Mouse (Mus musculus): Measurements from ENCODE around the gene Gm26566. TPM values are rescaled to one million over a fixed set of nuclear protein-coding genes. Genes with fewer than 3 reads are reported as not detected.
A peak's percentile ranks its signal among the peaks of the same experiment; 100 is the strongest.

The Gm26566 gene
- polyA plus RNA-seq, 1 experiment from 2014 or later, result 0.81 TPM

DNA sequence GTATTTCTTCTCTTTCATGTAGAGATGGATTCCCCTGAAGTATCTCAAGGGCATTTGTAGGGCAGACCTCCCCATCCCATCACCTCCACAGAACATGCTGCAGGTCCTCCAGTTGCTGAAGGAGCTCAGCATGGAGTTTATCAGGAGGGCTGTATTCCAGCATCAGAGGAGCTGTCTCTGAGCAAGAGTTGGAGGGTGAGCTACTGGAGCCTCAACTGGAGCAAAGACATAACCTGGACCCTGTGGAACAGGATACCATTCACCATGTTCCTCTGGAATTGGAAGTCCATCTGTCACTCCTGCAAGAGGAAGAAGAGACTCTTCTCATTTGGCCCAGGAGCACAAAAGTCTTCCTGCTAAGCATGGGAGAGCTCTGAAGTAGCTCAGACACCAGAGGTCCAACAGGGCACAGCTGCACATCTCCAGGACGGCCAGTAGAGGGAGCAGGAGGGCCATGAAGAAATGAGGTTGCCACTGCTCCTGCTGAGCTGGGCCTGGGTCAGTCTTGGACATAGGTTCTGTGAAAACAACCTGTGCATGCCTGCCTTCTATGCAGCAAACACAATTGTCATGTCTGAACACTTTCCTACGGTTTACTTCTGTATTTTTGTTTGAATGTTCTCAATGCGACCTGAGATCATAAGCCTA is 25.2 kb upstream of the Gm26566 start:
- Histone ChIP-seq H3K4me2 (replicated peaks; ENCODE audit: low read depth, low read length) (no peak overlapping the region), H3K27me3 (ENCODE audit: control insufficient read depth, insufficient read depth, low read length) (no peaks in the 10 kb centered on the region), H3K36me3 (ENCODE audit: control insufficient read depth, insufficient read depth, low read length) (no peaks in the 10 kb centered on the region), H3K4me1 (ENCODE audit: control insufficient read depth, insufficient read depth, low read length) (no peaks in the 10 kb centered on the region), H3K4me3 (ENCODE audit: low read length) (no peak overlapping the region), H3K9ac (ENCODE audit: low read depth, low read length) (no peak overlapping the region), H3K27ac (ENCODE audit: low read depth, low read length) (no peak overlapping the region), H3K9me3 (ENCODE audit: control insufficient read depth, low read length) (no peaks in the 10 kb centered on the region)
- peak; percentile 90 for ATAC-seq (ENCODE audit: low FRiP score, low TSS enrichment)
- WGBS, result 29% methylated on average over 3 of the region's 3 CpGs

DNA sequence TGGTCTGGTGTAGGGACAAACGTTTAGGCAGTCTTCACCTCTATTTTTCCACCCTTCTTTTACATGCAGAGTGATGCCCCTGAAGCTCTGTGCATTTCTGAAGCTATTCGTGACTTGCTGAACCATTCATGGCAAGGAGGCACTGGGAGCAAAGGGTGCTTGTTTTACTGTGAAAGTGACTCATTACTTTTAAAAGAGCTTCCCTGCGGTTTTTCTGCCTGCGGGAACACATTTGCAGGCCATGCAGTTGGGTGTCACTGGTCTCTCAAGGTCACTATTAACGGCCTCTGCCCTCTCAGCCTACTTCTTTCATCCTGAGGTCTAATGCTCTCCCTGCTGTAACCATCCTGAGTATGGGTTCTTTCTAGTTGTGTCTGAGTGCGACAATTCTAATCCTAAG is 24.5 kb upstream of the Gm26566 start:
- WGBS, result 57% methylated on average over 6 of the region's 6 CpGs

DNA sequence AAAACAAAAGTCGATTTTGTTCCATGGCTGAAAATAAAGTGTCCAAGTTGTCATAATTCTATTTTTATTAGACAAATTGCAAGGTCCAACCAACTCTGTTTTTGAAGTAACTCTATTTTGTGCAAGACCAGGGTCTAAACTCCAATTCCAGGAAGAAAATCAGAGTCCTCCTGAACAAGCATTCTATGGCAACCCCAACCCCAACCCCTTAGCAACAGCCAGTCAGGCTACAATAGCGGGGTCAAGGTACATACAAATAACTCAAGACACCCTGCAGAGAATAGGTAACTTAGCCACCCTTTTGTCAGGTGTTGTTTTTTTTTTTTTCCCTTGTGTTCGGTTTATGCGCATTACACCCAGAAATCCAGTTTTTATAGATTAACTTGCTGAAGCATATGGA is 23.9 kb upstream of the Gm26566 start:
- Histone ChIP-seq H3K27ac (ENCODE audit: low read depth, low read length) (no peak overlapping the region), H3K4me2 (replicated peaks; ENCODE audit: low read depth, low read length) (no peak overlapping the region), H3K27me3 (ENCODE audit: control insufficient read depth, insufficient read depth, low read length) (no peaks in the 10 kb centered on the region), H3K9ac (ENCODE audit: low read depth, low read length) (no peak overlapping the region), H3K9me3 (ENCODE audit: control insufficient read depth, low read length) (no peaks in the 10 kb centered on the region), H3K36me3 (ENCODE audit: control insufficient read depth, insufficient read depth, low read length) (no peaks in the 10 kb centered on the region), H3K4me3 (ENCODE audit: low read length) (no peak overlapping the region), H3K4me1 (ENCODE audit: control insufficient read depth, insufficient read depth, low read length) (no peaks in the 10 kb centered on the region)
- 87% methylated on average over 4 of the region's 4 CpGs for whole genome bisulfite sequencing
- no peak for ATAC-seq (ENCODE audit: low FRiP score, low TSS enrichment)

More for the DNA sequence above, 24.5 kb upstream of the Gm26566 start:
- Histone ChIP-seq H3K4me1 (ENCODE audit: control insufficient read depth, insufficient read depth, low read length) (no peaks in the 10 kb centered on the region), H3K27ac (ENCODE audit: low read depth, low read length) (no peak overlapping the region), H3K36me3 (ENCODE audit: control insufficient read depth, insufficient read depth, low read length) (no peaks in the 10 kb centered on the region), H3K9me3 (ENCODE audit: control insufficient read depth, low read length) (no peaks in the 10 kb centered on the region), H3K4me2 (replicated peaks; ENCODE audit: low read depth, low read length) (no peak overlapping the region), H3K4me3 (ENCODE audit: low read length) (no peak overlapping the region), H3K27me3 (ENCODE audit: control insufficient read depth, insufficient read depth, low read length) (no peaks in the 10 kb centered on the region), H3K9ac (ENCODE audit: low read depth, low read length) (no peak overlapping the region)
- no peak for ATAC-seq (ENCODE audit: low FRiP score, low TSS enrichment)

DNA sequence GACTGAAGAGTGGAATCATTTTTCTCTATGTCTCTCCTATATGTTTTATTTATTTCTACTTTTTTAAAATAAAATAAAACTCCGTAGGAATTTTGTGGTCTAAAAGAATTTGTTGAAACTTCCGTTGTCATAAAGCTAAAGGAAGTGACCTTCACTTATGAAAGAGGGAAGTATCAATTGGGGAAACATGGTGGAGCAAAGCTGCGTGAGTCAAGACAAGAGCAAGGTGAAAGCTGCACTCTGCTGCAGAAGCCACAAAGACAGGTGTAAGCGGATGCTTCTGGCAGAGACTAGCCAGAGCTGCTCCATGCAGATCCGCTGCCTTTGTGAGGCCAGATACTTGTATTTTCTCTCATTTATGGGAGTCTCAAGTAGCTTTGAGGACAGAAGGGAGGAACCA is 22.8 kb upstream of the Gm26566 start:
- no peaks in the 10 kb centered on the region for H3K4me1 ChIP-seq (ENCODE audit: control insufficient read depth, insufficient read depth, low read length)
- H3K27ac ChIP-seq (ENCODE audit: low read depth, low read length), result no peak overlapping the region
- no peaks in the 10 kb centered on the region for H3K27me3 ChIP-seq (ENCODE audit: control insufficient read depth, insufficient read depth, low read length)
- 79% methylated on average over 5 of the region's 5 CpGs for WGBS
- H3K9ac ChIP-seq (ENCODE audit: low read depth, low read length), result no peak overlapping the region
- H3K9me3 ChIP-seq (ENCODE audit: control insufficient read depth, low read length), result no peaks in the 10 kb centered on the region
- ATAC-seq (ENCODE audit: low FRiP score, low TSS enrichment), result no peak
- H3K36me3 ChIP-seq (ENCODE audit: control insufficient read depth, insufficient read depth, low read length), result no peaks in the 10 kb centered on the region
- no peak overlapping the region for H3K4me2 ChIP-seq (replicated peaks; ENCODE audit: low read depth, low read length)
- no peak overlapping the region for H3K4me3 ChIP-seq (ENCODE audit: low read length)

DNA sequence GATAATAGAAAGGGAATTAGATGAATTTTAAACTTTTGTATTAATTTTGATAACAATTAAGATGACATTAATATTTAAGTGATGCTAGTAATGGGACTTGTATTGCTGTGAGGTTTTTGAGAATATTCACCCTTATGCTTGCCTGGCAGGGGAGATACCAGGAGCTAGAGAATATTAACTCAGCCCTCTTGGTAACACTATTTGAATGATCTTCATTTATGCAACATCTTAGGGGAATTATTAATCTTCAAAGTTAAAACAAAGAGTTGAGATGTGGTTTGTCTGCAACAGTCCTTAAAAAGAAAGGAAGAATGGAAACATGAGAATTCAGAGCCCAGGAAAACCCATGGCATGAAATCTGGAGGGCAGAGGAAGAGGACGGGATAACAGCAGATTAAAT is 22.3 kb upstream of the Gm26566 start:
- H3K4me3 ChIP-seq (ENCODE audit: low read length), result no peak overlapping the region
- no peak overlapping the region for H3K4me2 ChIP-seq (replicated peaks; ENCODE audit: low read depth, low read length)
- H3K9ac ChIP-seq (ENCODE audit: low read depth, low read length), result no peak overlapping the region
- no peak for ATAC-seq (ENCODE audit: low FRiP score, low TSS enrichment)
- no peaks in the 10 kb centered on the region for H3K9me3 ChIP-seq (ENCODE audit: control insufficient read depth, low read length)
- H3K36me3 ChIP-seq (ENCODE audit: control insufficient read depth, insufficient read depth, low read length), result no peaks in the 10 kb centered on the region
- WGBS, result 95% methylated on average over 1 of the region's 1 CpGs
- no peaks in the 10 kb centered on the region for H3K27me3 ChIP-seq (ENCODE audit: control insufficient read depth, insufficient read depth, low read length)
- no peak overlapping the region for H3K27ac ChIP-seq (ENCODE audit: low read depth, low read length)
- H3K4me1 ChIP-seq (ENCODE audit: control insufficient read depth, insufficient read depth, low read length), result no peaks in the 10 kb centered on the region

DNA sequence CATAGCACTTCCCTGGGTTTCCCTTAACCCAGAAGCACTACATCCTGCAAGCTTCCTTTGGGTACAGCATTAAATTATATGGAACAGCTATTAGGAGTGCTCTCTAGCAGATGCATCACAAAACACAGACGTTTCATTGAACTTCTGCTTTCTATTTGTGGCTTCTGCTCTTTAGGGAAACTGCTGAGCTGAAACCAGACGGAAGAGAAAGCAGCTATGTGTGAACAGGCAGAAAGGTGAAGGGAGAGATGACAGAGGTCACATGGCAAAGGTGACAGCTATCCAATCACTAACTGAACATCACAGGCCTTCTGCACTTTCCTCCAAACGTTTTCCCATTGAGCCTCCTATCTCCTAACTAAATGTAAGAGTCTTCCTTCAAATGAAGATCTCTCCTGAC is 15.7 kb upstream of the Gm26566 start:
- Histone ChIP-seq H3K4me2 (replicated peaks; ENCODE audit: low read depth, low read length) (no peak overlapping the region), H3K4me3 (ENCODE audit: low read length) (no peak overlapping the region), H3K27ac (ENCODE audit: low read depth, low read length) (no peak overlapping the region), H3K4me1 (ENCODE audit: control insufficient read depth, insufficient read depth, low read length) (no peaks in the 10 kb centered on the region), H3K36me3 (ENCODE audit: control insufficient read depth, insufficient read depth, low read length) (no peaks in the 10 kb centered on the region), H3K9ac (ENCODE audit: low read depth, low read length) (no peak overlapping the region), H3K9me3 (ENCODE audit: control insufficient read depth, low read length) (no peaks in the 10 kb centered on the region), H3K27me3 (ENCODE audit: control insufficient read depth, insufficient read depth, low read length) (no peaks in the 10 kb centered on the region)
- 24% methylated on average over 3 of the region's 3 CpGs for WGBS
- no peak for ATAC-seq (ENCODE audit: low FRiP score, low TSS enrichment)

DNA sequence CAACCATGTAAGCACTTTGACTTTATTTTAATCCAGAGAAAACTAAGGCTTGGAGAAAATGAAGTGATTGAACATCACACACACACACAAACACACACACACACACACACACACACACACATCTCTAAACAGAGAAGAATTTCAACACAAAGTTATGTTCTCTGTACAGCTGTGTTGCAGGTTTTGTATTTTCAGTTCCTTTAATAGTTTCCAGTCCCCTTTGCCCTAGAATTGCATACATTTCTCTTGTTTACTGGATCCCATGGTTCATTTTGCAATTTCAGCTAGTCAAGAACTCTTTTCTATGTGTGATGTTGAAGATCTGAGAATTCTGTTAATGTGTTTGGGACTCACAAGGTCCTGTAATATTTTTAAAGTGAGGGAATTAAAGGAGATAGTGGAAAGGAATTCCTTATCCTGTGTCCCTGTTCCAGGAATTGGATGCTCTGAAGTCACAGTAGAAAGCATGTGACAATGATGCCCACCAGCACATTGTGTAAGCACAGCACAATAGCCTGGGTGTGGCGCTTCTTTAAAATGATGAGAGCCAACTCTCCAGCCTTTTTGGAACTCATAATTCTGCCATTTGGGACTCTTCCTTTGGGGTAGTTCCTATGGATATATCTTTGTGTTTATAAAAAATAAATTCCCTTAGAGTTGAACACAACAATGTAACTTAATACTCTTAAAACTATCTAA is 14.3 kb upstream of the Gm26566 start:
- H3K27ac ChIP-seq (ENCODE audit: low read depth, low read length), result no peak overlapping the region
- no peaks in the 10 kb centered on the region for H3K36me3 ChIP-seq (ENCODE audit: control insufficient read depth, insufficient read depth, low read length)
- no peaks in the 10 kb centered on the region for H3K9me3 ChIP-seq (ENCODE audit: control insufficient read depth, low read length)
- 97% methylated on average over 1 of the region's 1 CpGs for WGBS
- H3K4me3 ChIP-seq (ENCODE audit: low read length), result no peak overlapping the region
- ATAC-seq (ENCODE audit: low FRiP score, low TSS enrichment), result no peak
- no peak overlapping the region for H3K9ac ChIP-seq (ENCODE audit: low read depth, low read length)
- no peaks in the 10 kb centered on the region for H3K4me1 ChIP-seq (ENCODE audit: control insufficient read depth, insufficient read depth, low read length)
- H3K4me2 ChIP-seq (replicated peaks; ENCODE audit: low read depth, low read length), result no peak overlapping the region
- no peaks in the 10 kb centered on the region for H3K27me3 ChIP-seq (ENCODE audit: control insufficient read depth, insufficient read depth, low read length)

DNA sequence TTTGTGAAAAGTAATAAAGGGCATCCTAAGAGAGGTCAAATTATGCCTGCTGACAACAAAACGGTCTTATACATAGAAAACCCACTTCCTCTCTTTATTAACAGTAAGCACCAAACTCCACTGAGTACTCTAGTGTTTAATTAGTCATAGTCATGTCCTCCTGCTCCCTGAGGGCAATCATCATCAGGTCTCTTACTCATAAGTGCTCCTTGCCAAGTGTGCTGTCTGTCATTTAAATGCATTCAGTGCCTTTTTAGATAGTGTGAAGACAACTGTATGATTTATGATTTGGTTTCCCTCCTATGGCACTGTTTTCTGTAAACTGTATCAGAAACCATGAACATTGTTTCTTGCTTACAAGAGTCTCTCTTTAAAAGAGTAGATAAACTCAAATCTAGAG is 7.3 kb upstream of the Gm26566 start:
- H3K4me3 ChIP-seq (ENCODE audit: low read length), result no peak overlapping the region
- WGBS, result 88% methylated on average over 1 of the region's 1 CpGs

DNA sequence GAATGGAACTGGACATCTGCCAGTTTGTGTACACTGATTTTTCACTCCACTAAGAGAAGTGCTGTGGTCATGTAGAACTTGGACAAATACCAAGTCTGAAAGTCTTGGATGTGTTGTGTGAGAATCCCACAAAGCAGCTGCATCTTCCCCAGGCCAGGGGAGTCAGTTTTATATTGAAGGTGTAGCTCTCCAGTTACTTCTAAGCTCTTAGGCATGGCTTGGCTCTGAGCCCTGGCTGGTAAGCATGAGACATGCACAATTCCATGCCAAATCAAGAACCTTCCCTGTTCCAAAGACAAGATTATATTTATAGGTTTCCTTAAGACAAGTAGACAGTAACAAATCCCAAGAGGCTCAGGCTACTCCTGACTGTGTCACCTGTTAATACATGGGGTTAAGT is 6.5 kb upstream of the Gm26566 start:
- H3K9ac ChIP-seq (ENCODE audit: low read depth, low read length), result no peak overlapping the region
- H3K36me3 ChIP-seq (ENCODE audit: control insufficient read depth, insufficient read depth, low read length), result peaks cover 22% of the 10 kb centered on the region
- peaks cover 9% of the 10 kb centered on the region; the same call in 1 of the 2 replicates for H3K4me1 ChIP-seq (ENCODE audit: control insufficient read depth, insufficient read depth, low read length)
- no peak overlapping the region for H3K4me2 ChIP-seq (replicated peaks; ENCODE audit: low read depth, low read length)
- H3K27me3 ChIP-seq (ENCODE audit: control insufficient read depth, insufficient read depth, low read length), result no peaks in the 10 kb centered on the region
- no peak for ATAC-seq (ENCODE audit: low FRiP score, low TSS enrichment)
- H3K4me3 ChIP-seq (ENCODE audit: low read length), result no peak overlapping the region
- no peak overlapping the region for H3K27ac ChIP-seq (ENCODE audit: low read depth, low read length)
- H3K9me3 ChIP-seq (ENCODE audit: control insufficient read depth, low read length), result no peaks in the 10 kb centered on the region

More for the DNA sequence above, 7.3 kb upstream of the Gm26566 start:
- H3K4me2 ChIP-seq (replicated peaks; ENCODE audit: low read depth, low read length), result no peak overlapping the region
- no peaks in the 10 kb centered on the region for H3K27me3 ChIP-seq (ENCODE audit: control insufficient read depth, insufficient read depth, low read length)
- H3K36me3 ChIP-seq (ENCODE audit: control insufficient read depth, insufficient read depth, low read length), result peaks cover 20% of the 10 kb centered on the region
- H3K9ac ChIP-seq (ENCODE audit: low read depth, low read length), result no peak overlapping the region
- no peaks in the 10 kb centered on the region for H3K9me3 ChIP-seq (ENCODE audit: control insufficient read depth, low read length)
- H3K4me1 ChIP-seq (ENCODE audit: control insufficient read depth, insufficient read depth, low read length), result peaks cover 7% of the 10 kb centered on the region; the same call in 1 of the 2 replicates
- no peak for ATAC-seq (ENCODE audit: low FRiP score, low TSS enrichment)
- H3K27ac ChIP-seq (ENCODE audit: low read depth, low read length), result no peak overlapping the region

All from kidney, embryonic 14.5 days (tissue).